Mouse (Mus musculus): ENCODE measurements around the gene Mmgt2. TPM values are rescaled to one million over a fixed set of nuclear protein-coding genes. Genes with fewer than 3 reads are reported as not detected.
"Not testable (repeated sequence)": the region's sequence is repeated elsewhere in the genome, so short reads cannot be mapped to it uniquely, and the experiment has no call there.

The Mmgt2 gene
- total and polyA plus RNA-seq, 2 experiments from 2014 or later: 22.6 to 23.3 TPM

DNA sequence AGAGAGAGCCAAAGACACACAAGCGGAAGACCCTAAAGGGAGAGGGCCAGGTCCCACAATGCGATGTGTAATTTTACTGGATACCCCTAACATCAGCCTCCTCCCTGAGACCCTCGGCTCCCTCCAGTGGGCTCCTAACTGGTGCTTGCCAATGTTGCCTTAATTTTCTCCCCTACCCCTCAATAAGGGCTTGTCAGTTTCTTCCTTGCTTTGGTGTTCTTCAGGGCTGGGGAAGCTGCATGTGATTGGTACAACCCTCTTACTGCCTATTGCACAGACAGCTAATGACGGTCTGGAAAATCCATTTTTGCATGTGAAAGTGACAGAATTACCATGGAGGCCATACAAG, 2.0 kb upstream of the Mmgt2 start:
- no peaks in the 10 kb centered on the region for H3K36me3 ChIP-seq (ENCODE audit: insufficient read depth)
- peak overlapping the region; percentile 37; the same call in 1 of the 2 replicates for H3K9ac ChIP-seq
- peak overlapping the region; percentile 96 for H3K4me2 ChIP-seq (ENCODE audit: low read depth)
- no peak for DNase-seq
- H3K27ac ChIP-seq (ENCODE audit: low read depth, low read length): peak overlapping the region; percentile 54
- no peak for TF ChIP-seq CTCF (IDR thresholded peaks at IDR 0.05; ENCODE audit: low read depth)
- no peaks in the 10 kb centered on the region for H3K9me3 ChIP-seq (ENCODE audit: low read length)
- H3K4me1 ChIP-seq (ENCODE audit: insufficient read depth): peaks cover 41% of the 10 kb centered on the region
- no peaks in the 10 kb centered on the region for H3K27me3 ChIP-seq (ENCODE audit: insufficient read depth, low read length)
- H3K4me3 ChIP-seq (ENCODE audit: low read depth, low read length): peak overlapping the region; percentile 70
- 18% methylated on average over 4 of the region's 4 CpGs for WGBS
- ATAC-seq: no peak

DNA sequence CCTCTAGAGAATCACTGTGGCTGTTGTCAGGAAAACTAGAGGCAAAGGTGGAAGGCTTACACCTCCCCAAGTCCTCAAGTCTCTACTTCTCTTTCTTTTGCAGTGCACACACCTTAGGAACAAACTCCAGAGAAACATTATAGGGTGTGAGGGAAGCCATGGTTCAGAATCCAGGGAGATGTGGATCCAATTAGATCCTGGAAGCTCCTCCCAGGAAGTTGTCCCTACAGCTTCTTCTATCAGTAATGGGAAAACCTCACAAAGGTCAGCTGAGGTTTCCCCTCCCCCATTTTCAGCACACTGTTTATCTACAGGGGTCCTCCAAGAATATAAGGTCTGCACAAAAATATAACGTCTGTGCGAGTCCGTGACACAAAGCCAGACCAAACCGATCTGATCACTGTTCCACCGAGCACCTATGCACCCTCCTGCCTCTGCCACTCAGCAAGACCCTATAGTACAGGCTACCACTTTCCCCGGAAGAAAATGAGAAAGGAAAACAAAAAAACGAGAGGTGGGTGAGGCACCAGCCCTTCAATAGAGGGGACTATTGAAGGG, 1.4 kb upstream of the Mmgt2 start:
- Histone ChIP-seq H3K4me3 (ENCODE audit: low read depth, low read length) (peak overlapping the region; percentile 70), H3K9ac (peak overlapping the region; percentile 66; the same call in 1 of the 2 replicates), H3K4me2 (ENCODE audit: low read depth) (peak overlapping the region; percentile 96), H3K4me1 (ENCODE audit: insufficient read depth) (peaks cover 41% of the 10 kb centered on the region), H3K9me3 (ENCODE audit: low read length) (no peaks in the 10 kb centered on the region), H3K36me3 (ENCODE audit: insufficient read depth) (no peaks in the 10 kb centered on the region), H3K27me3 (ENCODE audit: insufficient read depth, low read length) (no peaks in the 10 kb centered on the region), H3K27ac (ENCODE audit: low read depth, low read length) (peak overlapping the region; percentile 54; the same call in 1 of the 2 replicates)
- TF ChIP-seq CTCF (IDR thresholded peaks at IDR 0.05; ENCODE audit: low read depth): no peak
- WGBS: 50% methylated on average over 7 of the region's 7 CpGs
- DNase-seq: no peak
- no peak for ATAC-seq

DNA sequence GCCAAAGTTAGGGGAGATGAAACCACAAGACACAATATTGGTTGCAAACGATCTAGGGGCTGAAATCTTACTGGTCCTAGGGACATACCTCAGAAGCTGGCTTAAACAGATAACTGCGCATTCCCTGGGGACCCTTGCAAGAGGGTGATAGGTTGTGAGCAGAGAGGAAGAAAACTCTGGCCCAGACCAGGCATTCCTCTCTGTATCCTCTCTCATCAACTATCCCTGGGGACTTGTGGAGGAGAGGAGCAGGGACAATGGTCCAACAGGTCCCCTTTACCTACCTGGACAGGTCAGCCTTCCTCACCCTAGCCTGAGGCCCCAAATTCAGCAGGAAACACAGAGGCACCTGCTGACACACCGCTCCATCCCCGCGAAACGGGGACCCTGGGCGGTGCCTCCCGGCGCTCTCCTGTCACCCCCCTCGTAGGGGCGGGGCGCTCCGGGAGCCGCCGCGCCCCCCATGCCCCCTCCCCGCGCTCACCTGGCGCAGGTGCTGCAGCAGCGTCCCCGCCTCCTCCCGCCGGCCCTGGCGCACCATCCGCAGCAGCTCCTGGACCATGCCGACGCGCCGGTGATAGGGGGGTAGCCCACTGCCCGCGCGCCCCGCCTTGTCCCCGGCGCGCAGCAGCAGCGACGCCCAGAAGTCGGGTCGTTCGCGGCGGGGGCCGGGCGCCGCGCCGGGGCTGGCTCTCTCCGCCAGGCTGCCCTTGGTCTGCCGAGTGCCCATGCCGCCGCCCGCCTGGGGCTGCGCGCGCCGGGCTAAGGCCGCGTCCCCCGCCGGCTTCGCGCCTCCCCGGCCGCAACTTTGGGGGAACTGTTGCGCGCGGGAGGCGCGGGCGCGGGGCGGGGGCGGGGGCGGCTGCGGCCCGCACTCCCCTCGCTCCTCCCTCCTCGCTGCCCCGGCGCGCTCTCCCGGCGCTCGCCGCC, 538 bp upstream of the Mmgt2 start, which contains the start of gene Lrrc75a:
TSS of gene Lrrc75a (minus strand) at position 863 of the 930 bp plus-strand sequence.
- ATAC-seq: peak; percentile 59
- Histone ChIP-seq H3K27me3 (ENCODE audit: insufficient read depth, low read length) (no peaks in the 10 kb centered on the region), H3K27ac (ENCODE audit: low read depth, low read length) (peak within 1 kb of the TSS; percentile 62)

DNA sequence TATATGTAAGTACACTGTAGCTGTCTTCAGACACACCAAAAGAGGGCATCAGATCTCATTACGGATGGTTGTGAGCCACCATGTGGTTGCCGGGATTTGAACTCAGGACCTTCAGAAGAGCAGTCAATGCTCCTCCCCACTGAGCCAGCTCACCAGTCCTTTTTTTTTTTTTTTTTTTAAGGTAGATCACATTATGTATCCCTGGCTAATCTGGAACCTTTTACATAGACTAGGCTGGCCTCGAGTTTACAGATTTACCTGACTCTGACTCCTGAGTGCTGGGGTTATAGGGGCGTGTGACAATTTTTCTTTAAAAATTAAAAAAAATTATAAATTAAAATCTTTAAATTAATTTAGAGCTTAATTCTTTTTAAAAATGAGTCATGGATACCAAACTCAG, 1.3 kb downstream of the Mmgt2 start:
- H3K27ac ChIP-seq (ENCODE audit: low read depth, low read length); DNase-seq; H3K9ac ChIP-seq; H3K4me3 ChIP-seq (ENCODE audit: low read depth, low read length); H3K27me3 ChIP-seq (ENCODE audit: insufficient read depth, low read length); H3K4me2 ChIP-seq (ENCODE audit: low read depth); ATAC-seq; H3K9me3 ChIP-seq (ENCODE audit: low read length); H3K36me3 ChIP-seq (ENCODE audit: insufficient read depth): not testable (repeated sequence)
- 85% methylated on average over 4 of the region's 4 CpGs for WGBS
- peaks cover 34% of the 10 kb centered on the region for H3K4me1 ChIP-seq (ENCODE audit: insufficient read depth)

More for the DNA sequence above, 538 bp upstream of the Mmgt2 start, which contains the start of gene Lrrc75a:
- Histone ChIP-seq H3K4me2 (ENCODE audit: low read depth) (peak within 1 kb of the TSS; percentile 96), H3K9ac (peak within 1 kb of the TSS; percentile 66), H3K4me3 (ENCODE audit: low read depth, low read length) (peak within 1 kb of the TSS; percentile 70), H3K36me3 (ENCODE audit: insufficient read depth) (no peaks in the 10 kb centered on the region), H3K4me1 (ENCODE audit: insufficient read depth) (peaks cover 41% of the 10 kb centered on the region), H3K9me3 (ENCODE audit: low read length) (no peaks in the 10 kb centered on the region)
- no peak for TF ChIP-seq CTCF (IDR thresholded peaks at IDR 0.05; ENCODE audit: low read depth)
- DNase-seq: peak; percentile 47
- WGBS: 6% methylated on average over 45 of the region's 86 CpGs

DNA sequence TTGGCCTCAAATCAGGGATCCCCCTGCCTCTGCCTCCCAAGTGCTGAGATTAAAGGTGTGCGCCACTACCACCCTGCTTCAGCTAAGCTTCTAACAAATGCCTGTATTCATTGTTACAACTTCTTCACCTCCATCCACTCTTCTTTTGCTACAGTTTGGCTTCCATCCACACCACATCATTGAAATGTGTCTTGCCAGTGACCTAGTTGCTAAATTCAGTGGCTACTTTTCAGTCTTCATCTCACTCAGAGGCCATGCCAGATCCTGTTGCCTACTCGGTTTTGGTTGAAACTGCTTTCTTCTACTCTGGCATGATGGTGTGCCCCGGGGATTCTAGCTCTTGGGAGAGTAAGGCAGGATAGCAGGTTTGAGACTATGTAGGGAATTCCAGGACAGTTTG, 3.1 kb downstream of the Mmgt2 start:
- Histone ChIP-seq H3K4me2 (ENCODE audit: low read depth) (no peak overlapping the region), H3K4me1 (ENCODE audit: insufficient read depth) (peaks cover 18% of the 10 kb centered on the region), H3K36me3 (ENCODE audit: insufficient read depth) (no peaks in the 10 kb centered on the region), H3K9me3 (ENCODE audit: low read length) (no peaks in the 10 kb centered on the region), H3K4me3 (ENCODE audit: low read depth, low read length) (no peak overlapping the region), H3K9ac (no peak overlapping the region), H3K27ac (ENCODE audit: low read depth, low read length) (no peak overlapping the region), H3K27me3 (ENCODE audit: insufficient read depth, low read length) (no peaks in the 10 kb centered on the region)
- DNase-seq: no peak
- 86% methylated on average over 3 of the region's 3 CpGs for WGBS
- ATAC-seq: no peak
- TF ChIP-seq CTCF (IDR thresholded peaks at IDR 0.05; ENCODE audit: low read depth): no peak

DNA sequence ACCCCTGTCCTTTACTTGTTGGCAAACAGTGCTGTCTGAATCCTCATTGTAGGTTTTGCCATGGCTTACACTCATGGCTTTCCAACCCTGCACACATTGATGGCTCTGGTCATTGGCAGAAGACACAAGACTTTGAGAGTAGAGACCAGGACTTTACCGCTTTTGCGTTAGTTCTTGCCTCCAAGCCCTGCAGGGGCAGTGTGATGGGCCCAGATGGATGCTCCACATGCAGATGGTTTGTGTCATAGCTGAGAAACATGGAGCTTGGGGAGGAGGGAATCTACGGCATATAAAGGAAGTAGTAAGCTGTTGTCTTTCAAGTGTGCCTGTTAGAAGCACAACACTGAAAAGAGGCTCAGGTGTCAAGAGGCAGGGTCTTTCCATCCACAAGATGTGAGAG, 3.6 kb downstream of the Mmgt2 start:
- Histone ChIP-seq H3K4me2 (ENCODE audit: low read depth) (no peak overlapping the region), H3K27me3 (ENCODE audit: insufficient read depth, low read length) (no peaks in the 10 kb centered on the region), H3K4me3 (ENCODE audit: low read depth, low read length) (no peak overlapping the region), H3K4me1 (ENCODE audit: insufficient read depth) (peaks cover 13% of the 10 kb centered on the region), H3K9ac (no peak overlapping the region), H3K9me3 (ENCODE audit: low read length) (no peaks in the 10 kb centered on the region), H3K36me3 (ENCODE audit: insufficient read depth) (no peaks in the 10 kb centered on the region), H3K27ac (ENCODE audit: low read depth, low read length) (no peak overlapping the region)
- ATAC-seq (no peak), DNase-seq (no peak)
- WGBS: 70% methylated on average over 3 of the region's 3 CpGs
- TF ChIP-seq CTCF (IDR thresholded peaks at IDR 0.05; ENCODE audit: low read depth): no peak

DNA sequence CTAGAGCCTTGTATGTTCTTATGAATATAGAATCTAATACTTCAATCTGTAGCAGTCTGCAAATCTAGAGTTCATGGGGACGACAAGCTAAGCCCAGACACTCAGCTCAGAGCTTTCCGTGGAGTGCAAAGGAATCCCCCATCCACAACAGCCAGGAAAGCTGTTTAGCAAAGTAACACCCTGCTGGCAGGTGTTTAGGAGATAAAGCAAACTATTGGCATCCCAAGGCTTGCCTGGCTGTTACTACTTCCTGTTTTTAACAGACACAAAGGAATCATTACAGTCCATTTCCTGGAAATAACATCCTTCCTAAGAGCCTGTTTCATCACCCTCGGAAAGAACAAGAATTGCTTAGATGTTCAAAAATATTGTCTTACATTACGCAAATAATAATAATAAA, 12.4 kb downstream of the Mmgt2 start:
- Histone ChIP-seq H3K4me3 (ENCODE audit: low read depth, low read length) (no peak overlapping the region), H3K27me3 (ENCODE audit: insufficient read depth, low read length) (no peaks in the 10 kb centered on the region), H3K4me1 (ENCODE audit: insufficient read depth) (no peaks in the 10 kb centered on the region), H3K9me3 (ENCODE audit: low read length) (no peaks in the 10 kb centered on the region), H3K27ac (ENCODE audit: low read depth, low read length) (no peak overlapping the region), H3K4me2 (ENCODE audit: low read depth) (no peak overlapping the region), H3K9ac (no peak overlapping the region), H3K36me3 (ENCODE audit: insufficient read depth) (no peaks in the 10 kb centered on the region)
- DNase-seq (no peak), ATAC-seq (no peak)
- TF ChIP-seq CTCF (IDR thresholded peaks at IDR 0.05; ENCODE audit: low read depth): no peak
- 58% methylated on average over 4 of the region's 4 CpGs for WGBS
